Mouse (Mus musculus) limb, embryonic 13.5 days (tissue): ENCODE measurements around the gene Zc3hav1l. TPM values are rescaled to one million over a fixed set of nuclear protein-coding genes. Genes with fewer than 3 reads are reported as not detected.

Source experiments
- ATAC-seq: fragments of 200-750 bp; cut with Nextera tagmentation; 2 replicates; pipeline ENCODE4 v1.8.0; 2017; ENCODE audit warnings: low read depth, moderate number of reproducible peaks, moderate TSS enrichment; ENCODE audit not compliant: low FRiP score
- H3K27ac ChIP-seq: fragments of 300-500 bp; sonication (generic); 2 replicates; pipeline ENCODE4 v1.5.1; 2015; ENCODE audit warnings: inconsistent platforms, mild to moderate bottlenecking, moderate library complexity
- H3K27me3 ChIP-seq: fragments of 300-500 bp; sonication (generic); 2 replicates; pipeline ENCODE4 v1.6.1; 2015; ENCODE audit warnings: mild to moderate bottlenecking, inconsistent platforms
- H3K36me3 ChIP-seq: fragments of 300-500 bp; sonication (generic); 2 replicates; pipeline ENCODE4 v1.6.1; 2015; ENCODE audit warnings: inconsistent platforms, mild to moderate bottlenecking, moderate library complexity
- H3K4me1 ChIP-seq: fragments of 300-500 bp; sonication (generic); 2 replicates; pipeline ENCODE4 v1.6.1; 2015; ENCODE audit warnings: inconsistent platforms
- H3K4me2 ChIP-seq: fragments of 300-500 bp; sonication (generic); replicated peaks from 2 replicates; pipeline ENCODE4 v1.6.1; 2015; ENCODE audit warnings: inconsistent platforms, mild to moderate bottlenecking, moderate library complexity
- H3K4me3 ChIP-seq: fragments of 300-500 bp; sonication (generic); 2 replicates; pipeline ENCODE4 v1.5.1; 2015; ENCODE audit warnings: moderate library complexity, mild to moderate bottlenecking, inconsistent platforms
- H3K9ac ChIP-seq: fragments of 300-500 bp; sonication (generic); 2 replicates; pipeline ENCODE4 v1.6.1; 2015; ENCODE audit warnings: mild to moderate bottlenecking, inconsistent platforms
- H3K9me3 ChIP-seq: fragments of 300-500 bp; sonication (generic); 2 replicates; pipeline ENCODE4 v1.6.1; 2016; ENCODE audit warnings: inconsistent platforms
- WGBS: fragments of 180-500 bp; shearing (Covaris S2); methylation state at CpG from one replicate; pipeline ENCODE4 v1.1.7; 2015; 5-methylcytosine and 5-hydroxymethylcytosine counted together
- polyA plus RNA-seq: library from polyadenylated mRNA; unstranded; fragments of >200 nt; fragmentation: Nextera tagmentation; extraction: Ambion mirVana; gene quantifications from 2 replicates; pipeline ENCODE4 v1.2.1, GENCODE M21; 2015

Zc3hav1l gene
- polyA plus RNA-seq, 1 experiment from 2014 or later = 15.0 TPM

GRCm38 (mm10) chr6:38242295-38242830 lies 56.7 kb downstream of the Zc3hav1l start:
- Histone ChIP-seq H3K9me3 (no peaks in the 10 kb centered on the region), H3K4me3 (no peak overlapping the region), H3K9ac (no peak overlapping the region), H3K36me3 (no peaks in the 10 kb centered on the region), H3K4me2 (no peak overlapping the region), H3K27ac (no peak overlapping the region), H3K4me1 (peaks cover 49% of the 10 kb centered on the region), H3K27me3 (no peaks in the 10 kb centered on the region)
- no peak for ATAC-seq
- 81% methylated on average over 8 of the region's 8 CpGs for WGBS

- 91% methylated on average over 4 of the region's 4 CpGs for WGBS
- no peak overlapping the region for H3K27ac ChIP-seq
- no peaks in the 10 kb centered on the region for H3K27me3 ChIP-seq
- H3K36me3 ChIP-seq = no peaks in the 10 kb centered on the region
- H3K4me2 ChIP-seq = no peak overlapping the region
- H3K4me3 ChIP-seq = no peak overlapping the region
- no peaks in the 10 kb centered on the region for H3K9me3 ChIP-seq
- peaks cover 45% of the 10 kb centered on the region for H3K4me1 ChIP-seq
- no peak overlapping the region for H3K9ac ChIP-seq
- no peak for ATAC-seq
Measured at GRCm38 (mm10) chr6:38241508-38241907, 57.6 kb downstream of the Zc3hav1l start.

- Histone ChIP-seq H3K4me2 (no peak overlapping the region), H3K36me3 (no peaks in the 10 kb centered on the region), H3K27ac (no peak overlapping the region), H3K27me3 (no peaks in the 10 kb centered on the region), H3K4me1 (peaks cover 36% of the 10 kb centered on the region), H3K9ac (no peak overlapping the region), H3K9me3 (no peaks in the 10 kb centered on the region), H3K4me3 (no peak overlapping the region)
- ATAC-seq = no peak
- 94% methylated on average over 5 of the region's 5 CpGs for whole genome bisulfite sequencing
Measured at GRCm38 (mm10) chr6:38240618-38241017, 58.4 kb downstream of the Zc3hav1l start.

GRCm38 (mm10) chr6:38238382-38238781 lies 60.7 kb downstream of the Zc3hav1l start:
- no peak for ATAC-seq
- H3K36me3 ChIP-seq = no peaks in the 10 kb centered on the region
- no peaks in the 10 kb centered on the region for H3K9me3 ChIP-seq
- H3K27me3 ChIP-seq = no peaks in the 10 kb centered on the region
- H3K9ac ChIP-seq = no peak overlapping the region
- no peak overlapping the region for H3K4me2 ChIP-seq
- no peak overlapping the region for H3K4me3 ChIP-seq
- peaks cover 14% of the 10 kb centered on the region for H3K4me1 ChIP-seq
- 81% methylated on average over 4 of the region's 4 CpGs for WGBS
- H3K27ac ChIP-seq = no peak overlapping the region

Other genes with a start within 250 kb of the Zc3hav1l start
- gene Tmem213, start 190.0 kb downstream of the Zc3hav1l start, polyA plus RNA-seq = 0.33 and 0.65 TPM in 2 replicates
- gene Atp6v0a4, start 174.7 kb downstream of the Zc3hav1l start, polyA plus RNA-seq = 0.29 and 0.78 TPM in 2 replicates
- 8.1 and 8.2 TPM in 2 replicates for gene D630045J12Rik, start 45.2 kb downstream of the Zc3hav1l start, polyA plus RNA-seq
- gene Zc3hav1, start 55.3 kb upstream of the Zc3hav1l start, polyA plus RNA-seq = 2.9 and 3.3 TPM in 2 replicates
- gene Ttc26, start 82.2 kb upstream of the Zc3hav1l start, polyA plus RNA-seq = 9.0 and 10.3 TPM in 2 replicates
- 16.7 and 18.9 TPM in 2 replicates for gene Ubn2, start 134.7 kb upstream of the Zc3hav1l start, polyA plus RNA-seq
- 96.9 and 98.5 TPM in 2 replicates for gene Fmc1, start 234.2 kb upstream of the Zc3hav1l start, polyA plus RNA-seq